Mouse (Mus musculus) brain, embryonic 14.5 days (tissue): ENCODE measurements around the gene Sgpp1.

ENCODE experiments used
- CTCF ChIP-seq: fragments of 200-500 bp; IDR thresholded peaks from 2 replicates; pipeline ENCODE4 v1.5.1; 2012; ENCODE audit warnings: inconsistent platforms, mild to moderate bottlenecking, moderate library complexity, borderline replicate concordance; ENCODE audit not compliant: insufficient read depth, insufficient read length; ENCODE audit errors: extremely low read depth
- POLR2A ChIP-seq: fragments of 200-500 bp; IDR thresholded peaks from 2 replicates; pipeline ENCODE4 v1.6.1; 2012; ENCODE audit warnings: mild to moderate bottlenecking, inconsistent platforms, borderline replicate concordance; ENCODE audit not compliant: poor library complexity, insufficient read depth, insufficient read length, severe bottlenecking; ENCODE audit errors: extremely low read depth

- TF ChIP-seq CTCF (no peak), POLR2A (no peak)
Observed at GRCm38 (mm10) chr12:75781445-75781844, 45.9 kb upstream of the Sgpp1 start.
